Mouse (Mus musculus): ENCODE measurements around the gene Leng9. TPM values are rescaled to one million over a fixed set of nuclear protein-coding genes. Genes with fewer than 3 reads are reported as not detected.
A peak's percentile ranks its signal among the peaks of the same experiment; 100 is the strongest.

Gene Leng9
- polyA plus RNA-seq, 1 experiment from 2014 or later: 1.9 TPM

GRCm38 (mm10) chr7:4123732-4124131 is 26.4 kb downstream of the Leng9 start:
- H3K4me3 ChIP-seq (ENCODE audit: low read depth, low read length): no peak overlapping the region
- H3K9ac ChIP-seq (ENCODE audit: low read depth, low read length): peak overlapping the region; percentile 42; the same call in 1 of the 2 replicates

DNA sequence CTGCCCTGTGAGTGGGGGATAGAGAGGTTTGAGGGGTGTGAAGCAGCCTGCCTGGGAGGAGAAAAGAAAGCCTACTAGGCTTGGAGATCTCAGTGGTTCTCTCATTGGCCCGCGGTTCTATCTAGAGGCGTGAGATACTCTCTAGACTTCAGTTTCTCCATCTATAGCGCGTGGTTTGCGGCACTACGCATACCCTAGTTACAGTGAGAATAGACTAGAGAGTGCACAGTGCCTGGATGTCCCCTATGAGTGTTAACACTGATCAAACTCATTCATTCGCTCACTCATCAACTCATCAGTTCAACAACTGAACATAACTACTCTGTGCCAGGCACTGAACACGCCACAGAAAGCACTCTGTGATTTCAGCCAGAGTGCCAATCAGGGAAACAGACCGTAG is 27.4 kb downstream of the Leng9 start:
- ATAC-seq (ENCODE audit: low FRiP score) (no peak), DNase-seq (ENCODE audit: low spot score) (no peak)
- Histone ChIP-seq H3K4me2 (replicated peaks; ENCODE audit: low read depth, low read length) (peak overlapping the region; percentile 20), H3K27me3 (ENCODE audit: control insufficient read depth, insufficient read depth, low read length) (no peaks in the 10 kb centered on the region), H3K36me3 (ENCODE audit: control insufficient read depth, insufficient read depth, low read length) (no peaks in the 10 kb centered on the region), H3K27ac (ENCODE audit: low read depth, low read length) (peak overlapping the region; percentile 94), H3K4me3 (ENCODE audit: low read depth, low read length) (no peak overlapping the region), H3K9ac (ENCODE audit: low read depth, low read length) (0 out of 2 replicates have a peak overlapping the region, but pooled peaks have one; percentile 12), H3K4me1 (replicated peaks; ENCODE audit: control insufficient read depth, insufficient read depth, low read length) (peaks cover 12% of the 10 kb centered on the region), H3K9me3 (ENCODE audit: control insufficient read depth, low read length) (no peaks in the 10 kb centered on the region)
- WGBS: 78% methylated on average over 10 of the region's 10 CpGs

More at GRCm38 (mm10) chr7:4123732-4124131, 26.4 kb downstream of the Leng9 start:
- Histone ChIP-seq H3K36me3 (ENCODE audit: control insufficient read depth, insufficient read depth, low read length) (no peaks in the 10 kb centered on the region), H3K27ac (ENCODE audit: low read depth, low read length) (peak overlapping the region; percentile 94), H3K4me1 (replicated peaks; ENCODE audit: control insufficient read depth, insufficient read depth, low read length) (peaks cover 12% of the 10 kb centered on the region), H3K4me2 (replicated peaks; ENCODE audit: low read depth, low read length) (peak overlapping the region; percentile 19), H3K27me3 (ENCODE audit: control insufficient read depth, insufficient read depth, low read length) (no peaks in the 10 kb centered on the region), H3K9me3 (ENCODE audit: control insufficient read depth, low read length) (no peaks in the 10 kb centered on the region)
- ATAC-seq (ENCODE audit: low FRiP score) (peak; percentile 75), DNase-seq (ENCODE audit: low spot score) (peak; percentile 56)
- 67% methylated on average over 1 of the region's 1 CpGs for WGBS

- Histone ChIP-seq H3K4me1 (replicated peaks; ENCODE audit: control insufficient read depth, insufficient read depth, low read length) (peaks cover 12% of the 10 kb centered on the region), H3K9ac (ENCODE audit: low read depth, low read length) (peak overlapping the region; percentile 24), H3K36me3 (ENCODE audit: control insufficient read depth, insufficient read depth, low read length) (no peaks in the 10 kb centered on the region), H3K27ac (ENCODE audit: low read depth, low read length) (peak overlapping the region; percentile 94), H3K27me3 (ENCODE audit: control insufficient read depth, insufficient read depth, low read length) (no peaks in the 10 kb centered on the region), H3K4me2 (replicated peaks; ENCODE audit: low read depth, low read length) (peak overlapping the region; percentile 63), H3K9me3 (ENCODE audit: control insufficient read depth, low read length) (no peaks in the 10 kb centered on the region), H3K4me3 (ENCODE audit: low read depth, low read length) (no peak overlapping the region)
- DNase-seq (ENCODE audit: low spot score) (no peak), ATAC-seq (ENCODE audit: low FRiP score) (no peak)
- 52% methylated on average over 11 of the region's 11 CpGs for WGBS
These were observed 28.0 kb downstream of the Leng9 start for GRCm38 (mm10) chr7:4122076-4122768.

DNA sequence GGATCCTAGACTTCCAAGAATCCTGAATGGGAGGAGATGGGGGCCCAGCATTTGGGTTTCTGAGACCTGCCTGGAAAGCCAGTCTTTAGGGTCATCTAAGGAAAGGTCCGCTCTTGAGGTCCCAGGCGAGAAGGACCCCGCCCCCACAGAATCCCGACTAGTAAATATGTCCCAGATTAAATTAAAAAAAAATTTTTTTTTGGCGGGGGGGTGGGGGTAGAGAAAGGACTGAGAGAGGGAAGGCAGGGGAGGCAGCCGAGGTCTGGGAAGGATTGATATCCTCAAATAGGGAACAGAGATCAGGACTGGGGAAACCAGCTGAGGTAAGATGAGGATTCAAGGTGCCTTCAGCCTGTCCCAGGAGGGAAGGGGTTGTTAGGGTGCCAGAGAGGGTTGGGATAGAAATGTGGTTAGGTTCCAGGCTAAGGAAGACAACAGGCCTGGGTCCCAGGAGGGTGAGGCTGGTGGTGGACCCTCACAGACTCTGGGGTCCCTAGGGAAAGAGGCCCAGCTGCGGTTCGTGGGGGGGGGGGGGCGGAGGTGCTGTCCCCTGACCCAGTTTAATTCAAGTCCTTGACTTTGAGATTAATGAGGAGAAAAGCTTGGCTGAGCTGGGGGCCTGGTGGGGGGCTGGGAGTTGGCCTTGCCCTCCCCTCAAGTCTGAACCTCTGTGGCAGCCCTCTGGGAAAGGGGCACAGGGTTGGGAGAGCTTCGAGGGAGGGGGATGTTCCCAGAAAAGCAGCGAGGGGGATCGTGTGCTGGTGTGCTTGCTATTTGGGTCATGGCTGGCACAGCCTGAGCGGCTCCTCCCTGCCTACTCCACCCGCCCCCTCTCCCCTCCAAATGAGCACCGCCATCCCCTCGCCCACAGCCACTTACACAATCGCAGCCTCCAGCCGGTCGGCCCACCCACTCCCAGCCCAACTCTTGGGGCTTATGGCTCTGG is 29.9 kb downstream of the Leng9 start:
- Histone ChIP-seq H3K9me3 (ENCODE audit: control insufficient read depth, low read length) (no peaks in the 10 kb centered on the region), H3K4me1 (replicated peaks; ENCODE audit: control insufficient read depth, insufficient read depth, low read length) (peaks cover 9% of the 10 kb centered on the region), H3K4me2 (replicated peaks; ENCODE audit: low read depth, low read length) (peak overlapping the region; percentile 63), H3K36me3 (ENCODE audit: control insufficient read depth, insufficient read depth, low read length) (no peaks in the 10 kb centered on the region), H3K4me3 (ENCODE audit: low read depth, low read length) (peak overlapping the region; percentile 61), H3K27me3 (ENCODE audit: control insufficient read depth, insufficient read depth, low read length) (no peaks in the 10 kb centered on the region), H3K27ac (ENCODE audit: low read depth, low read length) (peak overlapping the region; percentile 94), H3K9ac (ENCODE audit: low read depth, low read length) (peak overlapping the region; percentile 83)
- 18% methylated on average over 19 of the region's 19 CpGs for WGBS
- DNase-seq (ENCODE audit: low spot score) (peak; percentile 26), ATAC-seq (ENCODE audit: low FRiP score) (peak; percentile 11)

DNA sequence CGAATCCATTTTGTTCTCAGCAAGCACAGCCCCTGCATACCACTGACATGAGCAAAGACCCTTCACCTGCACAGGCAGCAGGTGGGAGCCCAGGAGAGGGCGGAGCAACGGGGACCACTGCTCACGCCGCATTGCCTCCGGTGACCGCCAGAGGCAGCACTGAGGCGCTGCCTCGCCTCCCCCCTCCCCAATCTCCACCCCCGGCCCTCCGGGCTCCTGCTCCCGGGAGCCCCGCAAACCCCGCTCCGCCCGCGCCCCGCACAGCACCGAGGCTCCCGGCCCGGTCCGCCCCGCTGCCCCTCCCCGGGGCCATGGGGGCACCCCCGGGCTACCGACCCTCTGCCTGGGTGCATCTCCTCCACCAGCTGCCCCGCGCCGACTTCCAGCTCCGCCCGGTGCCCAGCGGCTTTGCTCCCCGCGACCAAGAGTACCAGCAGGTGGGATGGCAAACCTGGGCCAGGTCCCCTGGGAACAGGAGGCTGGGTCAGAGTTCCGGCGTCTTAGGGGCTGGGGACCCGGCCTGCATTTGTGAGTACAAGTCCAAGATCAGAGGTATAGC is 30.8 kb downstream of the Leng9 start, which contains the start of gene Ttyh1:
Gene Ttyh1, plus strand, starts transcription at position 65 of the 559 bp plus-strand sequence.
- ATAC-seq (ENCODE audit: low FRiP score) (peak; percentile 6; the same call in 1 of the 2 replicates), DNase-seq (ENCODE audit: low spot score) (peak; percentile 79)
- peaks cover 4% of the 10 kb centered on the region for H3K4me1 ChIP-seq (replicated peaks; ENCODE audit: control insufficient read depth, insufficient read depth, low read length)
- 1% methylated on average over 33 of the region's 37 CpGs for WGBS
- no peaks in the 10 kb centered on the region for H3K9me3 ChIP-seq (ENCODE audit: control insufficient read depth, low read length)
- peak within 1 kb of the TSS; percentile 63 for H3K4me2 ChIP-seq (replicated peaks; ENCODE audit: low read depth, low read length)
- peak within 1 kb of the TSS; percentile 94 for H3K27ac ChIP-seq (ENCODE audit: low read depth, low read length)
- peak within 1 kb of the TSS; percentile 83 for H3K9ac ChIP-seq (ENCODE audit: low read depth, low read length)
- no peaks in the 10 kb centered on the region for H3K36me3 ChIP-seq (ENCODE audit: control insufficient read depth, insufficient read depth, low read length)
- H3K4me3 ChIP-seq (ENCODE audit: low read depth, low read length): peak within 1 kb of the TSS; percentile 61
- H3K27me3 ChIP-seq (ENCODE audit: control insufficient read depth, insufficient read depth, low read length): no peaks in the 10 kb centered on the region

DNA sequence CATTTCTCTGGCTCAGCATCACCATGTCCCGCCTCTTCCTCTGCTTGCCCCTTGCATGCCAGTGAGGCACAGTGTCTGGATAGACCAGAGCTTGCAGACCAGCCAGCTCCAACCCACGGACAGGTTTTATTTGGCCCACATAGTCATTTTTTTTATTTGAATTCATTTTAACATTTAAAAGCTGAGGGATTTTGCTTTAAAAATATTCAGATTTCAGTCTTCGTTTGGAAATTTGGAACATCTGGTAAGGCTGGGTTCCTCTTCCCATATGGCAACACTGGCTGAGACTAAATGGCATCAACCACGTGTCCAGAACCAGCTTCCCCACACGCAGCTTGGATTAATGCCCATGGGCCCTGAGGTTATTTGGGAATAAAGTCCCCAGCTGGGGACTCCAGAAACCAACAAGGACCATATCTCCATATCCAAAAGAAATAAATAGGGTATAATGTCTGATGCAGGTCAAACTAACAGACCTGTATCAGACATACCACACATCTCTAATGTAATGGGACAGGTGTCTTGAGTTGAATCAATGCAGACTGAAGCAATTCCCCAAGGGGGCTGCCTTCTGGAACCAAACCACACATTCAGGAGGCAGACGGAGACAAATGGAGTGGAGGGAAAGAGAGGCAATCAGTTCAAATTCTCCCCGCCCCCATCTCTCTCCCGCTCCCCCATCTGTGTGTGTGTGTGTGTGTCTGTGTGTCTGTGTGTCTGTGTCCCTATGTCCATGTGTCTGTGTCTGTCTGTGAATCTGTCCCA is 32.9 kb downstream of the Leng9 start:
- Histone ChIP-seq H3K36me3 (ENCODE audit: control insufficient read depth, insufficient read depth, low read length) (no peaks in the 10 kb centered on the region), H3K27me3 (ENCODE audit: control insufficient read depth, insufficient read depth, low read length) (no peaks in the 10 kb centered on the region), H3K27ac (ENCODE audit: low read depth, low read length) (no peak overlapping the region), H3K4me2 (replicated peaks; ENCODE audit: low read depth, low read length) (no peak overlapping the region), H3K9me3 (ENCODE audit: control insufficient read depth, low read length) (no peaks in the 10 kb centered on the region), H3K9ac (ENCODE audit: low read depth, low read length) (no peak overlapping the region), H3K4me3 (ENCODE audit: low read depth, low read length) (no peak overlapping the region), H3K4me1 (replicated peaks; ENCODE audit: control insufficient read depth, insufficient read depth, low read length) (no peaks in the 10 kb centered on the region; the same call in none of the 2 replicates)
- 66% methylated on average over 8 of the region's 8 CpGs for WGBS
- DNase-seq (ENCODE audit: low spot score) (no peak), ATAC-seq (ENCODE audit: low FRiP score) (no peak)

DNA sequence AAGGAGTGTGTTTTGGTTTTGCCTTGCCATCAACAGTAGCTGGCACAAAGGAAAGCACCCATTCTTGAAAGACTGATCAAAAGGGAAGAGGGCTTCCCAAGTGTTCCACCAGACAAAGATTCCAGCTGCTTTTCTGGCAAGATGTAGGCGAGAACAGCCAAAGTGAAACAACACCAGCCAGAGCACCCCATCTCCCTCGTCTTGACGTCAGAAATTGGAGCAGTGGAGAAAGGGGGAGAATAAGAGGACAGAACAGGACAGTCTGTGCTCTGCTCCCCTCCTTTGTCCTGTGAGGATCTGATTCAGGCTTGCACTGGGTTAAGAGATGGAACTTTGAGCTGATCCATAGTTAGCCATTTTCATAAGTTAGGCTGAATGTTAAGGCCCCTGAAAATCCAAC is 38.4 kb downstream of the Leng9 start:
- DNase-seq (ENCODE audit: low spot score): no peak
- H3K9me3 ChIP-seq (ENCODE audit: control insufficient read depth, low read length): no peaks in the 10 kb centered on the region
- ATAC-seq (ENCODE audit: low FRiP score): no peak
- 53% methylated on average over 3 of the region's 3 CpGs for WGBS
- H3K9ac ChIP-seq (ENCODE audit: low read depth, low read length): no peak overlapping the region
- no peaks in the 10 kb centered on the region for H3K4me1 ChIP-seq (replicated peaks; ENCODE audit: control insufficient read depth, insufficient read depth, low read length)
- no peak overlapping the region for H3K4me2 ChIP-seq (replicated peaks; ENCODE audit: low read depth, low read length)
- no peaks in the 10 kb centered on the region for H3K36me3 ChIP-seq (ENCODE audit: control insufficient read depth, insufficient read depth, low read length)
- H3K27me3 ChIP-seq (ENCODE audit: control insufficient read depth, insufficient read depth, low read length): no peaks in the 10 kb centered on the region
- no peak overlapping the region for H3K4me3 ChIP-seq (ENCODE audit: low read depth, low read length)
- no peak overlapping the region for H3K27ac ChIP-seq (ENCODE audit: low read depth, low read length)

DNA sequence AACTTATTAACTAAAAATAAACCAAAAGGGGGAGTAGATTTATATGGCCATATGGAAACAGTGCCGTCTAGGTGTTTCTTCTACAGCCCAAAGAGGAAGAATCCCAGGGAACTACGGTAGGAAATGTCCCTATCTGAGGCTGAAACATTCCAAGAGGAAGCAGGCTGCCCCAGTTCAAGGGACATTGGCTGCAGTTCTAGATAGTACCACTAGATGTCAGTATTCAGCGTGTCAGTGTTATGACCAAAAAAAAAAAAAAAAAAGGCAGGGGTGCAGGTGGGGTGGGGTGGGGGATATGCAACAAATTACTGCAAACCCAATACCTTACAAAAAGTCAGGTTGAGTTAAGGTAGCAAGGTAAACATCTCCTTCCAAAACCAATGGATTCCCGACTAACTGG is 46.8 kb downstream of the Leng9 start:
- WGBS: 19% methylated on average over 4 of the region's 4 CpGs
- ATAC-seq (ENCODE audit: low FRiP score): no peak
- DNase-seq (ENCODE audit: low spot score): peak; percentile 74
- Histone ChIP-seq H3K4me3 (ENCODE audit: low read depth, low read length) (no peak overlapping the region), H3K9ac (ENCODE audit: low read depth, low read length) (no peak overlapping the region), H3K36me3 (ENCODE audit: control insufficient read depth, insufficient read depth, low read length) (no peaks in the 10 kb centered on the region), H3K4me2 (replicated peaks; ENCODE audit: low read depth, low read length) (no peak overlapping the region), H3K4me1 (replicated peaks; ENCODE audit: control insufficient read depth, insufficient read depth, low read length) (no peaks in the 10 kb centered on the region), H3K27ac (ENCODE audit: low read depth, low read length) (no peak overlapping the region), H3K9me3 (ENCODE audit: control insufficient read depth, low read length) (no peaks in the 10 kb centered on the region), H3K27me3 (ENCODE audit: control insufficient read depth, insufficient read depth, low read length) (no peaks in the 10 kb centered on the region)

All from hindbrain, embryonic 11.5 days (tissue).